Mouse (Mus musculus): ENCODE data around the gene Kazn. TPM values are rescaled to one million over a fixed set of nuclear protein-coding genes. Genes with fewer than 3 reads are reported as not detected.
A peak's percentile ranks its signal among the peaks of the same experiment; 100 is the strongest.

Kazn gene
- total RNA-seq, 2 experiments from 2014 or later = 41.1 to 42.9 TPM

DNA sequence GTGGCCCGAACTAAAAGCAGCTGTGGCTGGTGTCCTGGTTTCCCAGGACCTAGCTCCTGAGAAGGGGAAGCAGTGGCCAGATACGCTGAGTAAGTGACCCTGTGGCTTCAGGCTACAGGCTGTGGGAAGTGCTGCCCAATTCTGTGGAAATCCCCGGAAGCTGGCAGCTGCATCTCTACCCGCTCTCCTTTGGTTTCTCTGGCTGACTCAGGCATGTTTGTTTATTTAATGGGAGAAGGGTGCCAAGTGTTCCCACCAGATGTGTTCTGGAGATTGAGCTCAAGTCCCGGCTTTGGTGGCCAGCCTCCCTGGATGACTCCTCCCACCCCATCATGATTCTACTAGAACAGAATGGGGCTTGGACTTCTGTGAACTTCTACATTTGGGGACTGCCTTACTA lies 141.3 kb downstream of the Kazn start:
- peak overlapping the region; percentile 4; the same call in 1 of the 2 replicates for H3K27ac ChIP-seq
- H3K4me3 ChIP-seq = no peak overlapping the region
- no peak for DNase-seq (ENCODE audit: low spot score in 2 of 2)
- no peak for TF ChIP-seq CTCF (conservative IDR thresholded peaks at IDR 0.05)

DNA sequence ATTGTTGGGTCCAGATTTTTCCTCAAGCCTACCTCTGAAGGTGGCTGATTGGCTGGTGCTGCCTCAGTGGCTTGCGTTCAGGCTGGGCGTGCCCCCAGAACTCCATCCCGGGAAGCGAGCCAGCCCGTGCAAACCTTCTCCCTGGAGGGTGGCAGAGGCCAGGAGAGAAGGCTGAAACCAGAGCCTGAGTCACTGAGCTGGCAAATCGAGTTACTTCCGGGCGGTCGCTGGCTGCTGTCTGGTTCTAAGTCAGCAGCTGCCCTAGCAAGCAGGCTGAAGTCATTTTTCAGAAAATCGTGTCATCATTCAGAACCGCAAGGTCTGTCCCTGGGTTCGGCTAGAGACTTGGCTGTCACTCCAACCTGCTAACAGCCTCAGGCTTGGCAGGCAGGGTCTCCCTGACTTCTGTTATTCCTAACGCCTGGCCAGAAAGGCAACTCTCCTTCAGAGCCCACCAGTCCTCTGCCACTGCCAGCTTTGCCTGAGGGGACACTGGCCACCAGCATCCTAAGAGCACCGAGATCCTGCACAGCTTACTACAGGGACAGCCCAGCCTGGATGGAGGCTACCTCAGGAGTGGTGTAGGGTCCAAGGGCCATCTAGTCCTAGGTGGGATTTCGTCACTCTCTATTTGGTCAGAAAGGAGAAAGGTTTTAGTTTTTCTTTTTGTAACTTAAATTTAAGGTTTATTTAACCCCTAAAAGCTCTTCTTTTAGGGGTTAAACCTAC lies 143.5 kb downstream of the Kazn start:
- TF ChIP-seq CTCF (conservative IDR thresholded peaks at IDR 0.05) = no peak
- no peak for DNase-seq (ENCODE audit: low spot score in 2 of 2)
- no peak overlapping the region for H3K4me3 ChIP-seq
- H3K27ac ChIP-seq = no peak overlapping the region

DNA sequence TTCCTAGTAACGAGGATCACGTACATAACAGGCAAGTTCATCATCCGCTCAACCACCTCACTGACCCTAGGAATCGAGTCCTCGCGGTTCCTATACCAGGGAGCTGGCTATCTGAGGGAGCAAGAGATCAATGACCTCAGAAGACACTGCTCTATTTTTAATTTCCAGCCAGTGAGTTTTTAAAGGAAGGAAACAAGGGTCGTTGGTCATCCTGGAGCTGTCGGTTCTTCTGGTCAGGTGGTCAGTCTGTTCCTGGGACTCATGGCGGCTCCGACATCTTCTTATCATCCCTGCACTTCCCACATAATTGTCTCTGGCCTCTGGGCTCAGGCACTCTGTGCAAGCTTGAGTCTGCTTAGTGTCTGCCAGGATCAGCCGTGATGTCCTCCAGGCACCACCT lies 144.8 kb downstream of the Kazn start:
- no peak for DNase-seq (ENCODE audit: low spot score in 2 of 2)
- Histone ChIP-seq H3K4me3 (no peak overlapping the region), H3K27ac (no peak overlapping the region)

DNA sequence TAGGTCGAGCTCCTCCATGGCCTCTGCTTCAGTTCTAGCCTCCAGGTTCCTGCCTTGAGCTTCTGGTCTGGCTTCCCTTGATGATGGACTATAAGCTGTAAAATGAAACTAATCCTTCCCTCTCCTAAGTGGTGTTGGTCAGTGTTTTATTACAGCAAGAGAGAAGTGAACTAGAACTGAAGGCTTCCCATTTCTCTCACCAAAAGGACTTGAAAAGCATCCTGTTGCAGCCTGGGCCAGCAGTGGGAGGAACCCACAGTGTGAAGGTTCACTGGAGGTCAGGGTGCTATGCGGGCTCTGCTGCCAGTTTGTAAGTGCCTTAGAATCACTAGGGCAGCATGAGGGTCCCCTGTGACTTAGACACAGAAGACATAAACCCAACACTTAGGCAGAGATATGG lies 148.1 kb downstream of the Kazn start:
- no peak for TF ChIP-seq CTCF (conservative IDR thresholded peaks at IDR 0.05)
- no peak for DNase-seq (ENCODE audit: low spot score in 2 of 2)
- Histone ChIP-seq H3K4me3 (no peak overlapping the region), H3K27ac (no peak overlapping the region)

More for the DNA sequence above, 144.8 kb downstream of the Kazn start:
- TF ChIP-seq CTCF (conservative IDR thresholded peaks at IDR 0.05) = no peak

DNA sequence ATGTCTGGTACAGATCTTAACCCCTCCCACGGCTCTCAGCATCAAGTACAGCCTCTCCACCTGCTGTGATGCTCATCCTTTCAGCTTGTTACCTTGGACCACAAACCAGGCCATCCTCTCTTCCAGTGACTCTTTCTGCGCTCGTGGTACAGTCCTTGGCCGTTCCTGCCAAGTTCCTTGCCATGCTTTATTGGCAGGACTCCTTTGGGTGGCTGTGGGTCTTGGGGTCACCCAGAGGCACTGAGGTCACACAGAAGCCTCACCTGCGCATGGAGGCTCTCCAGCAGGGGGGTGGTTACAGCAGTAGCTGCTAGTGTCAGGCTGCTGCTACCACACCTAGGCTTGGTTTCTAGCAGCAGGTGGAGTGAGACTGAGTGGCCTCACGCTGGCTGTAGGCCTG lies 149.2 kb downstream of the Kazn start:
- TF ChIP-seq CTCF (conservative IDR thresholded peaks at IDR 0.05) = no peak
- no peak overlapping the region for H3K4me3 ChIP-seq
- no peak overlapping the region for H3K27ac ChIP-seq
- no peak for DNase-seq (ENCODE audit: low spot score in 2 of 2)

DNA sequence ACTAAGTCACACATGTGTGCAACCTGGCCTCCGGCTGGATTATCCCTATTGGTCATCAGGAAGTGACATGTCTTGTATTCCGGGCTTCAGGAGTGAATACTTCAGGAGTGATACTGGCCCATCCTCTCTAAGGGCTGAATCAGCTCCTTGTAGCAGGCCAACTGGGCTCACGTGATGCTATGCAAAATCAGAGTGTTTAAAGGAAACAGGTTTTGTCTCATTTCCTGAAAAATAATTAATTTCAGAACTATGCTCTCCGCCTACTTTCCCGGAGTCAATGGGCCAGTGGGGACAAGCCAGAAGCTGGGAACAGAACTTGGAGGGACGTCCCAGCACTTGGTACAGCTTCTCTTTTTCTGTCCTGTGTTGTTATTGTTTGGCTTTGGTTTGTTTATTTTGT lies 150.4 kb downstream of the Kazn start:
- H3K4me3 ChIP-seq = no peak overlapping the region
- H3K27ac ChIP-seq = no peak overlapping the region
- no peak for DNase-seq (ENCODE audit: low spot score in 2 of 2)
- TF ChIP-seq CTCF (conservative IDR thresholded peaks at IDR 0.05) = no peak

DNA sequence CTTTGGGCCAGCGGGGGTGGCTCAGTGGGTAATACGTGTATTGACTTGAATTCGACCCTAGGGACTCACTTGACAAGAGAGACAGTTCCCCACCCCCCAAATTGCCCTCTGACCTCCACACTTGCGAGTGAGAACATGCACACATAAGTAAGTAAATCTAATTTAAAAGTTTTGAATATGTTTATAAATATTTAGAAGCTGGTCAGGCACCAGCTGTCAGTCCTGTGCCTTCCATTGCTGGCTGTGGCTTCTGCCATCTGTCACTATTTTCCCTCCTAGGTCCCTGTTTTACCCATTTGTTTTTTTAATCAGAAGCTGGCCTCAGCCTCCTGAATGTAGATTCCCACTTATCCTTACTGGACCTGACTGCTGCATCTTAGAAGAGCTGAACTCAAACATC lies 150.8 kb downstream of the Kazn start:
- no peak for TF ChIP-seq CTCF (conservative IDR thresholded peaks at IDR 0.05)
- no peak overlapping the region for H3K27ac ChIP-seq

DNA sequence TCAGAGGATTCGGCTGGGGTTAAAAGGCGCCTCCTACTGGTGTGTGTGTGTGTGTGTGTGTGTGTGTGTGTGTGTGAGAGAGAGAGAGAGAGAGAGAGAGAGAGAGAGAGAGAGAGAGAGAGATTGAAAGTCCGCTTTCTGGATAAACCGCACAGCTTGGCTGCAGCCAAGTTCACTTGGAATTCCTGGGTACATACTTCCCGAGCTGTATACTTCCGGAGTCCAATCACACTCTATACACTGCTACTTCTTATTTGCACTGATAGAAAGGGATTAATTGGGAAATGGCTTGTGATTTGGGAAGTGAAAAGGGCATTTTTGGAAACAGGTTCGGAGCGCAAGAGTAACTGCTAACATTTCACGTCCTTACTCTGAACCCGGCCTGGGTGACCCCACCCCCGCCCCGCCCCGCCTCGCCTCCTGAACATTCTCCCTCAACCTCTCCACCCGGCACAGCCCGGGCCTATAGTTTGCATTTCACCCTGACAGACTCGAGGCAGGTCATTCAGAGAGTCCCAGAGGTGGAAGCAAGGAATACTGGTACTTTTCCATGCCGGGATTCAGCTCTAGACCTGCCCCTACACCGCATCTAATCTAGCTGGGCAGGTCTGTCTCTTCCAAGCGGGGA lies 154.2 kb downstream of the Kazn start:
- no peak for DNase-seq (ENCODE audit: low spot score in 2 of 2)
- no peak overlapping the region for H3K4me3 ChIP-seq
- no peak for TF ChIP-seq CTCF (conservative IDR thresholded peaks at IDR 0.05)
- no peak overlapping the region for H3K27ac ChIP-seq

More for the DNA sequence above, 150.8 kb downstream of the Kazn start:
- DNase-seq (ENCODE audit: low spot score in 2 of 2) = no peak
- no peak overlapping the region for H3K4me3 ChIP-seq

DNA sequence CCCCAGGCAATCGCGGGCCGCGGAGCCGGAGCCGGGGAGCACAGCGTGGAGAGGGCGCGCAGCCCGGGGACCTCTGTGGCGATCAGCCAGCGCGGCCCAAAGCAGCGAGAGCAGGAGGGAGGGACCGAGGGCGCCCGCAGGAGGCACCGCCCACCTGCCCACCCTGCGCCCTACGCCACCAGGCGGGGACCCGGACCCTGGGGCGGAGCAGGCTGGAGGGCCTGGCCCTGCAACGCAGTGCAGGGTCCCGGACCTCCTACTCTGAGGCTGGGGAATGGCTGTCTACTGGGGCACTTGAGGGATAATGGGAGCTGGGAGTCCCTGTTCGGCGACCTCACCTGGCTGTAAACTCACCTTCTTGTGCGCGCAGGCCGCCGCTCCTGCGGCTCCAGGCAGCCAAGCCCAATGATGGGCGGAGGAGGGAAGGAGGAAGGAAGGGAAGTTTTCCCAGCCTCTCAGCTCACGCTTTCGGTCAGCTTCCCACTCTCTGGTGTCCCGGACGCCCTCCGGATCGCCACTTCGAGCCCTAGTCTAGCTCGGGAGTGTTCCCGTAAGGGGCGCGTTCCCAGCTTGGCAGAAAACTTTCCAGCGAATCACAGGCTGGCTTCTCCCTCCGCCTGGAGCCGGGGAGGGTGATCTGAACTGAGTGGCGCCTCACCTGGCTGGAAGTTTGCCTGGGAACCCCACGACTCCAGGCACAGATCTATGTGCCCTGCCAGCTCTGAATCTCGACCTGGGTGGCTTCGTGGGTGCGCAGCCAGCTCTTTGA lies 154.9 kb downstream of the Kazn start, which contains the start of gene Tmem51:
Gene Tmem51 (minus strand): TSS at position 174 of the 769 bp plus-strand sequence.
- DNase-seq (ENCODE audit: low spot score in 2 of 2) = no peak
- TF ChIP-seq CTCF (conservative IDR thresholded peaks at IDR 0.05) = peak; percentile 2; the same call in 1 of the 2 replicates
- Histone ChIP-seq H3K4me3 (peak within 1 kb of the TSS; percentile 58), H3K27ac (peak within 1 kb of the TSS; percentile 84)

DNA sequence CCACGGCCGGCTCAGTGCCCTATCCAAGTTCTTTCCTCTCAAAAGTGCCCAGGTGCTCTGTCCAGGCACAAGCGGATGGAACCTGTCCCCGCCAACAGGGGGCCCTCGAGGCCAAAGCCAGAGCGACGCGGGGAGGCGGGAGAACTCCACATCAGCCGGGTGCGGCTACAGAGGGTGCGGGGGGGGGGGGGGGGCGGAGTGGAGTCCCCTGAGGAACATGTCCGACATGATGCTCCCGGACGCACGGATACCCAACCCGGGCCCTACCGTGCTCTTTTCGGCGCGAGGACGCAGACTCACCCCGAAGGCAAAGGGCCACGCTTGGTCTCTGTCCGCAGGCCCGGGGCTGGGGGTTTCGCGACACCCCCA lies 155.5 kb downstream of the Kazn start:
- peak; percentile 70 for TF ChIP-seq CTCF (conservative IDR thresholded peaks at IDR 0.05)
- Histone ChIP-seq H3K4me3 (peak overlapping the region; percentile 58), H3K27ac (peak overlapping the region; percentile 84)
- DNase-seq (ENCODE audit: low spot score in 2 of 2) = peak in 1 of 2 experiments; percentile 45

DNA sequence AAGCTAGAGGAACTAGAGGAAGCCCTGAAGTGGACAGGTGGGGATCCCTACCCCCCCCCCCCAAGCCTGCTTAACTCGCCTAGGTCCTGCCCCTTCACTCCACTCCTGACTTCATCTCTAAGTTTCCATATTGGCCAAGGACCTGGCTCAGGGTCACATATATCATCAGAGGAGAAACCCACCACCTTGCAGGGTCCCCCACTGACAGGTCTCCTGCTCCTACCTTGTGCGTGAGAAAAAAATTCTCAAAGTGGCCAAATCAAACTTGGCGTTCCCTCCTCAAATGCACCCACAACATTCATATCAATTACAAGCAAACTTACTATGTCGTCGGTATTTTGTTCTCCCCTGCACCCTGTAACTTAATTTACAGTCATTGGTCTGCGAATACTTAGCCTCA lies 156.0 kb downstream of the Kazn start:
- Histone ChIP-seq H3K27ac (peak overlapping the region; percentile 84; the same call in 1 of the 2 replicates), H3K4me3 (peak overlapping the region; percentile 58)
- DNase-seq (ENCODE audit: low spot score in 2 of 2) = no peak
- TF ChIP-seq CTCF (conservative IDR thresholded peaks at IDR 0.05) = no peak

DNA sequence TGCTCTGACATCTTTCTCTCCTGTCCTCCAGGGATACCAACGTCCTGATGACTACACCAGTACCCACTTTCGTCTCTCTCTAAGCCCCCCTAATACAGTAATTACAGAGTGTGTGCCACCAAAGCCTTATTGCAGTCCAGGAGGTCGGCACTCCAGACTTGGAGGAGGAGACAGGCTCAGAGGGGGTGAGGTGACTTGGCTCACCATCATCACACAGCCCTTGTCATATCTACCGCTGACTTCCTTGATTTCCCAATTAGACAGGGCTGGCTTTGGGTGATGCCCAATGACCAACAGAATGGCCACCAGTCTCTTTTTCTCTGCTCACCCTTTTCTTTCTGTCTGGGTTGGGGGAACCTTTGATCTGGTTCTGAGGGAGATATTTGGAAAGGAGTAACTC lies 156.5 kb downstream of the Kazn start:
- no peak overlapping the region; the same call in 1 of the 2 replicates for H3K4me3 ChIP-seq
- TF ChIP-seq CTCF (conservative IDR thresholded peaks at IDR 0.05) = no peak
- no peak for DNase-seq (ENCODE audit: low spot score in 2 of 2)
- peak overlapping the region; percentile 84; the same call in 1 of the 2 replicates for H3K27ac ChIP-seq

Data from layer of hippocampus, adult 2 months (tissue).